Mouse (Mus musculus) heart, postnatal 0 days (tissue): ENCODE measurements at regions not wholly inside any gene's neighbourhood (a gene's known extent, or its start where the extent isn't known, plus 50 kb on each side); places are given as distances from the start of the nearest gene placed in this dataset.

Source experiments
- CTCF ChIP-seq: IDR thresholded peaks from 2 replicates; pipeline ENCODE4 v1.5.1; 2016; ENCODE audit warnings: antibody characterized with exemption, control low read depth, low read depth
- EP300 ChIP-seq: IDR thresholded peaks from 2 replicates; pipeline ENCODE4 v1.6.1; 2016; ENCODE audit warnings: antibody characterized with exemption, low read depth

DNA sequence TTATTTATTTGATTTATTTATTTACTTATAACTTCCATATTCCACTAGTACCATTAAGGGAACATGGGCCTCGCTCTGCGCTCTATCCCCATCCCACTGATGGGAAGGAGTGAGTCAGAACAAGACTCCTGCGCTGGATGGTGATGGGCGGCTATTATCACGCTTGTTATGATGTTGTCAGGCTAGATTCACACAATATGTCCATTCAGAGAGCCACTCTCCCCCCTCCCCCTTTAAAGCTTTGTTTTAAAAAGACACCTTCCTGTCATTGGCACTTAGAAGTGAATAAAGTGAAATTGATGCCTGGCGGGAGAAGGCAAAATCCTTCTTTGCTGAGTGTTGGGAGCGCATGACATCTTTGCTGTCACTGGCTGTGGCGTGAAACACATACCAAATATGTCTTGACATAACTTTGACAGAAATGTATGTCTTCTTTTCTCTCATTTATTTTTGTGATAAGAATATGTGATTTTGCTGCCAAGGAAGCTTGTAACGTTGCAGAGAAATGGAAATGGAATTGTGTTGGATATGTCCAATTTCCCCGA lies 449.7 kb downstream of the Sox2 start:
- no peak for TF ChIP-seq CTCF
- TF ChIP-seq EP300 = no peak
